Mouse (Mus musculus) intestine, postnatal 0 days (tissue): ENCODE data around the gene Gon7. TPM values are rescaled to one million over a fixed set of nuclear protein-coding genes. Genes with fewer than 3 reads are reported as not detected.

Experiments used
- ATAC-seq: fragments of 200-750 bp; cut with Nextera tagmentation; 2 replicates; pipeline ENCODE4 v1.8.0; 2017; ENCODE audit warnings: mild to moderate bottlenecking, moderate TSS enrichment, moderate library complexity
- H3K27ac ChIP-seq: fragments of 300-500 bp; sonication (generic); 2 replicates; pipeline ENCODE4 v1.5.1; 2014; ENCODE audit warnings: mild to moderate bottlenecking, low read depth, low read length, moderate library complexity
- H3K27me3 ChIP-seq: fragments of 300-500 bp; sonication (generic); replicated peaks from 2 replicates; pipeline ENCODE4 v1.6.1; 2014; ENCODE audit warnings: low read length, mixed read lengths; ENCODE audit not compliant: control insufficient read depth, insufficient read depth
- H3K36me3 ChIP-seq: fragments of 300-500 bp; sonication (generic); 2 replicates; pipeline ENCODE4 v1.6.1; 2014; ENCODE audit warnings: mild to moderate bottlenecking, moderate library complexity; ENCODE audit not compliant: control insufficient read depth, insufficient read depth
- H3K4me1 ChIP-seq: fragments of 300-500 bp; sonication (generic); replicated peaks from 2 replicates; pipeline ENCODE4 v1.6.1; 2014; ENCODE audit warnings: antibody characterized with exemption, low read length, mixed read lengths; ENCODE audit not compliant: control insufficient read depth, insufficient read depth
- H3K4me2 ChIP-seq: fragments of 300-500 bp; sonication (generic); replicated peaks from 2 replicates; pipeline ENCODE4 v1.6.1; 2014; ENCODE audit warnings: low read depth, mild to moderate bottlenecking, moderate library complexity
- H3K4me3 ChIP-seq: fragments of 300-500 bp; sonication (generic); 2 replicates; pipeline ENCODE4 v1.5.1; 2014; ENCODE audit warnings: low read depth, low read length
- H3K9ac ChIP-seq: fragments of 300-500 bp; sonication (generic); 2 replicates; pipeline ENCODE4 v1.6.1; 2014; ENCODE audit warnings: mild to moderate bottlenecking, low read depth, low read length
- H3K9me3 ChIP-seq: fragments of 300-500 bp; sonication (generic); 2 replicates; pipeline ENCODE4 v1.6.1; 2016; ENCODE audit warnings: mixed run types; ENCODE audit not compliant: control insufficient read depth
- CTCF ChIP-seq: sonication (generic); IDR thresholded peaks from 2 replicates; pipeline ENCODE4 v1.5.1; 2016; ENCODE audit warnings: low read depth, mild to moderate bottlenecking, control low read depth, antibody characterized with exemption, moderate library complexity
- WGBS: fragments of 180-500 bp; shearing (Covaris S2); extraction: QIAGEN DNeasy Blood & Tissue Kit; methylation state at CpG from one replicate; pipeline ENCODE4 v1.1.7; 2014; 5-methylcytosine and 5-hydroxymethylcytosine counted together
- polyA plus RNA-seq: library from polyadenylated mRNA; unstranded; fragments of >200 nt; fragmentation: Nextera tagmentation; extraction: Ambion mirVana; gene quantifications from 2 replicates; pipeline ENCODE4 v1.2.1, GENCODE M21; 2015

The Gon7 gene
- polyA plus RNA-seq, 1 experiment from 2014 or later: 16.5 TPM

GRCm38 (mm10) chr12:102744839-102745238, 12.8 kb downstream of the Gon7 start:
- peak; percentile 40 for TF ChIP-seq CTCF
- Histone ChIP-seq H3K27ac (0 out of 2 replicates have a peak overlapping the region, but pooled peaks have one; percentile 98), H3K9me3 (no peaks in the 10 kb centered on the region), H3K4me1 (peaks cover 10% of the 10 kb centered on the region), H3K4me3 (peak overlapping the region; percentile 85; the same call in 1 of the 2 replicates), H3K4me2 (peak overlapping the region; percentile 82), H3K9ac (peak overlapping the region; percentile 88; the same call in 1 of the 2 replicates), H3K36me3 (peaks cover 6% of the 10 kb centered on the region; the same call in 1 of the 2 replicates), H3K27me3 (no peaks in the 10 kb centered on the region)
- WGBS: 41% methylated on average over 6 of the region's 6 CpGs
- no peak for ATAC-seq

GRCm38 (mm10) chr12:102743589-102744574, 13.7 kb downstream of the Gon7 start, which contains the start of the genes Moap1 and Tmem251:
Gene Moap1, minus strand, starts transcription at chr12:102743661.
Gene Tmem251, plus strand, starts transcription at chr12:102743762.
- peak; percentile 97 for ATAC-seq
- Histone ChIP-seq H3K36me3 (peaks cover 6% of the 10 kb centered on the region; the same call in 1 of the 2 replicates), H3K27ac (peak within 1 kb of the TSS; percentile 98), H3K4me1 (peaks cover 10% of the 10 kb centered on the region), H3K4me2 (peak within 1 kb of the TSS; percentile 82), H3K27me3 (no peaks in the 10 kb centered on the region), H3K9me3 (no peaks in the 10 kb centered on the region), H3K9ac (peak within 1 kb of the TSS; percentile 88), H3K4me3 (peak within 1 kb of the TSS; percentile 85)
- TF ChIP-seq CTCF: no peak; the same call in 1 of the 2 replicates
- under 1% methylated on average over 60 of the region's 63 CpGs for WGBS

- Histone ChIP-seq H3K4me1 (peaks cover 8% of the 10 kb centered on the region), H3K27ac (peak overlapping the region; percentile 98), H3K27me3 (no peaks in the 10 kb centered on the region), H3K4me3 (peak overlapping the region; percentile 85), H3K9me3 (no peaks in the 10 kb centered on the region), H3K9ac (peak overlapping the region; percentile 88), H3K36me3 (peaks cover 6% of the 10 kb centered on the region; the same call in 1 of the 2 replicates), H3K4me2 (peak overlapping the region; percentile 82)
- peak; percentile 49 for ATAC-seq
- under 1% methylated on average over 33 of the region's 33 CpGs for WGBS
- no peak for TF ChIP-seq CTCF
Measured at GRCm38 (mm10) chr12:102743036-102743588, 14.5 kb downstream of the Gon7 start.

- H3K4me3 ChIP-seq: no peak overlapping the region
- no peak overlapping the region; the same call in 1 of the 2 replicates for H3K4me2 ChIP-seq
- no peaks in the 10 kb centered on the region for H3K9me3 ChIP-seq
- peaks cover 6% of the 10 kb centered on the region; the same call in 1 of the 2 replicates for H3K36me3 ChIP-seq
- no peak for TF ChIP-seq CTCF
- no peak overlapping the region for H3K27ac ChIP-seq
- peaks cover 8% of the 10 kb centered on the region for H3K4me1 ChIP-seq
- H3K9ac ChIP-seq: no peak overlapping the region
- ATAC-seq: no peak
- 62% methylated on average over 7 of the region's 7 CpGs for WGBS
- H3K27me3 ChIP-seq: no peaks in the 10 kb centered on the region
Measured at GRCm38 (mm10) chr12:102742056-102742455, 15.5 kb downstream of the Gon7 start.

GRCm38 (mm10) chr12:102740285-102740684, 17.3 kb downstream of the Gon7 start:
- TF ChIP-seq CTCF: peak; percentile 72
- Histone ChIP-seq H3K27me3 (no peaks in the 10 kb centered on the region), H3K36me3 (peaks cover 6% of the 10 kb centered on the region; the same call in 1 of the 2 replicates), H3K27ac (no peak overlapping the region), H3K9ac (no peak overlapping the region), H3K4me3 (no peak overlapping the region), H3K9me3 (no peaks in the 10 kb centered on the region), H3K4me1 (peaks cover 8% of the 10 kb centered on the region), H3K4me2 (no peak overlapping the region)
- 62% methylated on average over 3 of the region's 3 CpGs for WGBS
- ATAC-seq: no peak

GRCm38 (mm10) chr12:102739096-102739495, 18.5 kb downstream of the Gon7 start:
- H3K4me1 ChIP-seq: peaks cover 4% of the 10 kb centered on the region; the same call in 1 of the 2 replicates
- H3K4me2 ChIP-seq: no peak overlapping the region
- 71% methylated on average over 5 of the region's 5 CpGs for WGBS
- no peaks in the 10 kb centered on the region for H3K27me3 ChIP-seq
- TF ChIP-seq CTCF: no peak
- H3K27ac ChIP-seq: no peak overlapping the region
- H3K9me3 ChIP-seq: no peaks in the 10 kb centered on the region
- ATAC-seq: no peak
- no peak overlapping the region for H3K9ac ChIP-seq
- H3K36me3 ChIP-seq: peaks cover 6% of the 10 kb centered on the region; the same call in 1 of the 2 replicates
- no peak overlapping the region for H3K4me3 ChIP-seq
